Mouse (Mus musculus) stomach, embryonic 16.5 days (tissue): ENCODE measurements around the gene Upp2. TPM values are rescaled to one million over a fixed set of nuclear protein-coding genes. Genes with fewer than 3 reads are reported as not detected.

Experiments used
- ATAC-seq: fragments of 200-750 bp; cut with Nextera tagmentation; 2 replicates; pipeline ENCODE4 v1.8.0; 2017; ENCODE audit warnings: moderate number of reproducible peaks, moderate TSS enrichment; ENCODE audit not compliant: insufficient read depth, low FRiP score
- H3K27ac ChIP-seq: fragments of 300-500 bp; sonication (generic); 2 replicates; pipeline ENCODE4 v1.5.1; 2014; ENCODE audit warnings: low read length
- H3K27me3 ChIP-seq: fragments of 300-500 bp; sonication (generic); 2 replicates; pipeline ENCODE4 v1.6.1; 2014; ENCODE audit warnings: low read length, control low read depth, mixed read lengths; ENCODE audit not compliant: control insufficient read depth, insufficient read depth
- H3K36me3 ChIP-seq: fragments of 300-500 bp; sonication (generic); 2 replicates; pipeline ENCODE4 v1.6.1; 2014; ENCODE audit warnings: low read length; ENCODE audit not compliant: control insufficient read depth, insufficient read depth
- H3K4me1 ChIP-seq: fragments of 300-500 bp; sonication (generic); 2 replicates; pipeline ENCODE4 v1.6.1; 2014; ENCODE audit warnings: low read length, control low read depth, mixed read lengths; ENCODE audit not compliant: control insufficient read depth, insufficient read depth
- H3K4me2 ChIP-seq: fragments of 300-500 bp; sonication (generic); 2 replicates; pipeline ENCODE4 v1.6.1; 2014; ENCODE audit warnings: low read depth, low read length, mixed read lengths
- H3K4me3 ChIP-seq: fragments of 300-500 bp; sonication (generic); replicated peaks from 2 replicates; pipeline ENCODE4 v1.5.1; 2014; ENCODE audit warnings: mild to moderate bottlenecking, low read length
- H3K9ac ChIP-seq: fragments of 300-500 bp; sonication (generic); 2 replicates; pipeline ENCODE4 v1.6.1; 2014; ENCODE audit warnings: low read length
- H3K9me3 ChIP-seq: fragments of 300-500 bp; sonication (generic); replicated peaks from 2 replicates; pipeline ENCODE4 v1.6.1; 2016; ENCODE audit warnings: low read length, control low read depth; ENCODE audit not compliant: control insufficient read depth
- WGBS: fragments of 180-500 bp; shearing (Covaris S2); extraction: QIAGEN DNeasy Blood & Tissue Kit; methylation state at CpG from one replicate; pipeline ENCODE4 v1.1.7; 2014; 5-methylcytosine and 5-hydroxymethylcytosine counted together
- polyA plus RNA-seq: library from polyadenylated mRNA; unstranded; fragments of >200 nt; fragmentation: Nextera tagmentation; extraction: Ambion mirVana; gene quantifications from 2 replicates; pipeline ENCODE4 v1.2.1, GENCODE M21; 2015

Upp2 gene
- polyA plus RNA-seq, 1 experiment from 2014 or later, result 5.5 TPM

- Histone ChIP-seq H3K27me3 (no peaks in the 10 kb centered on the region), H3K4me3 (peak overlapping the region; percentile 93), H3K36me3 (no peaks in the 10 kb centered on the region), H3K9ac (peak overlapping the region; percentile 58), H3K27ac (peak overlapping the region; percentile 27; the same call in 1 of the 2 replicates), H3K4me1 (peaks cover 34% of the 10 kb centered on the region), H3K4me2 (peak overlapping the region; percentile 82), H3K9me3 (no peaks in the 10 kb centered on the region)
- no peak for ATAC-seq
- 51% methylated on average over 6 of the region's 6 CpGs for WGBS
These were observed 1.8 kb upstream of the Upp2 start for GRCm38 (mm10) chr2:58565267-58565666.

DNA sequence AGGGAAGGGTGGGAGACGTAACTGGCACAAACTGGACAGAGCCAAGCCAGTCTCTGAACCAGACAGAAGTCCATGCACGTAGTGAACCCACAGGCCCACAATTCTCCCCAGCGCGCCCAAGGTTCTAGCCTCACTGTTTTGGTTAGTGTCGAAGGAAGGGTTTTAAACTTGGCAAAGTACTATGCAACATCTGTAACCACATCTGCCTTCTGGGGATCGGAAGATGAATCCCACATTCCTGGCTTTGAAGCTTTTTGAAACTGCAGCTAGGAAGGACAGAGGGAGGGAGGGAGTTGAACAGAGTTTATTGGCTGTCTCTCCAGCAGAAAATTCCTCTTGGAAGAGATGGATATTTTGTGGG, 1.1 kb upstream of the Upp2 start:
- Histone ChIP-seq H3K9ac (peak overlapping the region; percentile 95), H3K27me3 (no peaks in the 10 kb centered on the region), H3K9me3 (no peaks in the 10 kb centered on the region), H3K4me3 (peak overlapping the region; percentile 93), H3K4me2 (peak overlapping the region; percentile 82), H3K4me1 (peaks cover 34% of the 10 kb centered on the region), H3K36me3 (no peaks in the 10 kb centered on the region), H3K27ac (peak overlapping the region; percentile 98)
- ATAC-seq, result no peak
- 6% methylated on average over 6 of the region's 6 CpGs for whole genome bisulfite sequencing

DNA sequence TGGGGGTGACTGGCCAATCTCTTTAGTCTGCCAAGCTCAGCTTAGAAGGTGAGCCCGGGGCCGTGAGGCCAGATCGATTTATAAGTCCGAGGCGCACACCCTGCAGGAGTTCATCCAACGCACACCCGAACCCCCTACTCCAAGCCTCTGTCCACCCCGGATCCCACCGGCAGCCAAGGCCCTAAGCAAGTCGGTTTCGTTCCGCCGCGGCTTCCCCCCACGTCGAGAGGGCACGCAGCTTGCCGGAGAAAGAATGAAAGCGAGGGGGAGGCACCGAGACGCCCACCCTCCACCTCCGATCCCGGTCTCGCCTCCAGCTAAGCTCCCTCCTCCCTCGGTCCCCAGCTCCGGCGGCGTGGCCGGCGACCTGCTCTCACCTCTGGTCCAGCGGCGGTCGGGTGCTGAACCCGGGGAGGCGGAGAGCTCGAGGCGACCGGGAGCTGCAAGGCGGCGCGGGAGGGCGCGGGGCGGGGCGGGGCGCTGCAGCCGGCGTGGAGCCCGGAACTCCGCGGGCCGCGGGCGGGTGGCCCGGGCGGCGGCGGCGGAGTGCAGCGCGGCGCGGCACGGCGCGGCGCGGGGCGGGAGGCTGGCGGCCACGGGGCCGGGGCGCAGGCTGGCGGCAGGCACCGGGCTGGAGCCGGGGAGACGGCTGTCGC, 560 bp upstream of the Upp2 start:
- H3K27me3 ChIP-seq, result no peaks in the 10 kb centered on the region
- peak overlapping the region; percentile 98 for H3K27ac ChIP-seq
- peak overlapping the region; percentile 82 for H3K4me2 ChIP-seq
- H3K9me3 ChIP-seq, result no peaks in the 10 kb centered on the region
- H3K36me3 ChIP-seq, result no peaks in the 10 kb centered on the region
- peak overlapping the region; percentile 93 for H3K4me3 ChIP-seq
- WGBS, result under 1% methylated on average over 51 of the region's 78 CpGs
- peak; percentile 53; the same call in 1 of the 2 replicates for ATAC-seq
- peak overlapping the region; percentile 95 for H3K9ac ChIP-seq
- peaks cover 34% of the 10 kb centered on the region for H3K4me1 ChIP-seq

DNA sequence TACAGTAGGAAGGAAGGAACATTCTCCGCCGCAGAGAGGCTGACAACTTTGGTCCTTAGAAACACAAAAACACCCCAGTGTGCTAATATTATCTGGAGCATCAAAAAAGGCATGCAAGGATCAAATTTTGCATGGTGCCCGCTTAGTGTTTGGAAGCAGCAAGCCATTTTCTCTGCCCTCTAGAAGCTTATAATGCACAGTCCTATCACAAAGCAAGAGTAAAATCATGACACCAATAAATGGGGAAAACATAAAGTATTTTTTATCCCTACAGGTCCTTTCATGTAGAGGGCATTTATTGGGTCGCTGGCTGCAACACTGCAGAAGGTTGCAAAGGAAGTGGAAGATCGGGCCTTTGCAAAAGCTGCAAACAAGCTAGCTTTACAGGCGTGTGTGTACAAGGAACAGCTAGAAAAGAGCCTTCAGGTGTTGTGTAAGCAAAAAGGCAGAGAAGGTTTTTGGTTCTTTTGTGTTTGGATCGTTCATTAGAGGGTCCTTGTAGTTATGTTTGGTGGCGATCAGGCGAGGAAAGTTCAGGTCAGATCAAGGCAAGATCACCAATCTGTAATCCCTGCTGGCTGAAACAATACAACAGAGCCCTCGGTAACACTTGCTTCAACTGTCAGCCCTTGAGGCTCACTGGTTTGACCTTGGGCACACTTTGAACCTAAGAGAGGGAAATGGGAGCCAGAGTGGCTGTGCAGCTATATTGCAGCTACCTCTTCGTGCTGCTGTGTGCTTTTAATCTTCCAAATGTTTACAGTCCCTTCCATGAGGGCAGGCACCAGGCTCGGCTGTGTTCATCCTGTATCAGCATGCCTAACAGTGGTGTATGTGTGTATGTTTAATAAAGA, 995 bp downstream of the Upp2 start:
- Histone ChIP-seq H3K27ac (peak overlapping the region; percentile 98), H3K9ac (peak overlapping the region; percentile 95), H3K36me3 (no peaks in the 10 kb centered on the region), H3K27me3 (no peaks in the 10 kb centered on the region), H3K4me2 (peak overlapping the region; percentile 64), H3K4me1 (peaks cover 28% of the 10 kb centered on the region), H3K9me3 (no peaks in the 10 kb centered on the region), H3K4me3 (peak overlapping the region; percentile 93)
- 9% methylated on average over 12 of the region's 12 CpGs for WGBS
- no peak for ATAC-seq

DNA sequence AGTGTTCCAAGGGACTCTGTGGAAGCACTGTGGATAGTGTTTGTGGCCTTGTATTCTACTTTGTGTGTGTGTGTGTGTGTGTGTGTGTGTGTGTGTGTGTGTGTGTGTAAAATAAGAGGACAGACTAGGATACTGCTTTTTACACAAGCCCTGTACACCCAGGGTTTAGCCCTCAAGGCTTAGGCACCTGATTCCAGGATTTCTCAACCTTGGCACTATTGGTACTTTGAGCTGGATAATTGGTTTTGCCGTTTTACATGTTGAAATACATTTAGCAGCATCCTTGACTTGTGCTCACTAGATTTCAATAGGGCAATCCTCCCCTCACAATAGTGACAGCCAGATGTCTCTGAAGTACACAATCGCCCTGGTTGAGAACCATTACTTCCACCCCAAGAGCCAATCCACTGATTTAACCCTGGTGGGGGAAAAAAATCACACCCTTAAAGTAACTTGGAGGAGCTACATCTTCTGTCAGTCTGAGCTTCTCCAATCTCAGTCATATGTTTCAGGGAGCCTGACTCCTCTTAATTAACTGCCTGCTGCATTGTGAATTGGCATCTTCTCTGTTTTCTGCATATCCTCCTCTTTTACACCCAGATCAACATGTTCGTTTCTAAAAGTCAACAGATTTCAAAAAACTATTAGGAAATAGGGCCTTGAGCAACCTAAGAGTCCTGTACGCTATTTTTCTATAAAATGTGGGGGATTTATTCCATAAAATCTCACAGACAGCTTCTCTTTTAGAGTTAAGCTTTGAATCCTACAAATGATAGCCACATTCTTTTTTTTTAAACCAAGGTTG, 1.9 kb downstream of the Upp2 start:
- Histone ChIP-seq H3K27me3 (no peaks in the 10 kb centered on the region), H3K36me3 (no peaks in the 10 kb centered on the region), H3K4me3 (0 out of 2 replicates have a peak overlapping the region, but pooled peaks have one; percentile 93), H3K9ac (no peak overlapping the region; the same call in 1 of the 2 replicates), H3K4me2 (peak overlapping the region; percentile 64), H3K4me1 (peaks cover 28% of the 10 kb centered on the region), H3K9me3 (no peaks in the 10 kb centered on the region), H3K27ac (peak overlapping the region; percentile 98)
- WGBS, result 67% methylated on average over 4 of the region's 4 CpGs
- no peak for ATAC-seq

DNA sequence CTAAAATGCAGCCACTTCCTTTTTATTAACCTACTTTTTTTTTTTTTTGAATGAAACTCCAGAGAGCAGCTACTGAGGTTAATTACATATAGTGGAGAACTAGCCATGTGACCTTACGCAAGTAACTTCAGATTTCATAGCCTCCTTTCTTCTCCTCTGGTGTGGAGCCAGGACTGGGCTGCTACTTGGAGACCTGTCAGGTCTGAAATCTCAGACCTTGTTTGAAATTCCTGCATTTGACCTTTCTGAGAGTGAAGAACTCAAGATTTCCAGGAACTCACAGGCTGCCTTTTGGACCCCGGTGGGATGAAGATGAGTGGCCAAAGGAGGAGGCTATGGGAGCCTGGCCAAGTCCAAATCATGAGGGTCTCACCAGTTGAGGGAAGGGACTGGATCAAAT, 7.1 kb downstream of the Upp2 start:
- Histone ChIP-seq H3K36me3 (no peaks in the 10 kb centered on the region; the same call in 1 of the 2 replicates), H3K4me1 (peaks cover under 1% of the 10 kb centered on the region; the same call in 1 of the 2 replicates), H3K4me2 (no peak overlapping the region), H3K4me3 (no peak overlapping the region), H3K9me3 (no peaks in the 10 kb centered on the region), H3K9ac (no peak overlapping the region), H3K27ac (no peak overlapping the region), H3K27me3 (no peaks in the 10 kb centered on the region)
- WGBS, result 77% methylated on average over 2 of the region's 2 CpGs
- ATAC-seq, result no peak

DNA sequence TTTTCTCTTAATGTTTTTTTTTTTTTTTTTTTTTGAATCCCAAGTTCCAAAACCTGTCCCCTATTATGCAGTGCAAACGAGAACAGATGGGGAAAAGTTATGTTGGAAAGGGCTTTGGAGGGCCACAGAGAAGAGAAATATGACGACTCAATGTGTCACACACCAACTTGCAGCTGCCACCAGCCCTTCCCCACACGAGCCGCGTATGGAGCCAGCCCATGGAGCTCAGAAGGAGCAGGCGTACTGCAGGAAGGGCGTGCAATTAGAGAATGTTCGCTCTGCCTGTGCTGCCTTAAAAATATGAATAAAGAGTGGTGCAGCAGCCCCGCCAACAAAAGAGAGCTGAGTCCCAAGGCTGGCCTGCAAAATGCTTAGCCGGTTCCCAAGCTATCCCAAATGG, 19.2 kb downstream of the Upp2 start:
- H3K27me3 ChIP-seq, result no peaks in the 10 kb centered on the region
- 67% methylated on average over 10 of the region's 10 CpGs for WGBS
- H3K36me3 ChIP-seq, result no peaks in the 10 kb centered on the region
- no peak overlapping the region for H3K4me2 ChIP-seq
- H3K9ac ChIP-seq, result no peak overlapping the region
- H3K4me1 ChIP-seq, result no peaks in the 10 kb centered on the region
- no peak overlapping the region for H3K27ac ChIP-seq
- no peak overlapping the region for H3K4me3 ChIP-seq
- ATAC-seq, result no peak
- H3K9me3 ChIP-seq, result no peaks in the 10 kb centered on the region

DNA sequence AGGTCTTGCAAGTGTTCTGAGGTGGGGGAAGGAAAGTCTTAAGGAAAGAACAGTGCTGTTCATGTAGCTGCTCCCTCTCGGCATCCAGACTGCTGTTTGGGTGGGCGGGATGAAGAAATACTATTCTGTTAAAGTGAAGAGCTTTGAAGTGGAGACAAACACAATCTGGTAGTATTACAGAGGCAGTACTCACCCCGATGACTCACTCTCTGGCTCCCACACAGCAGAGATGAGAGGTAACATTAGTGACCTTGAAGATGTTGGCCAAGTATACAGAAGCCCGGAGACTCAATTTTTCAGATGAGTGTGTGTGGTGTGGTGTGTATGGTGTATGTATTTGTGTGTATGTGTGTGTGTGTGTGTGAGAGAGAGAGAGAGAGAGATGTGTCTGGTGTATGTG, 22.5 kb downstream of the Upp2 start:
- Histone ChIP-seq H3K27me3 (no peaks in the 10 kb centered on the region), H3K9ac (no peak overlapping the region), H3K27ac (no peak overlapping the region), H3K4me1 (no peaks in the 10 kb centered on the region), H3K4me3 (no peak overlapping the region), H3K9me3 (no peaks in the 10 kb centered on the region), H3K4me2 (no peak overlapping the region), H3K36me3 (no peaks in the 10 kb centered on the region)
- peak; percentile 37; the same call in 1 of the 2 replicates for ATAC-seq
- 41% methylated on average over 4 of the region's 4 CpGs for WGBS
